Mouse (Mus musculus) cerebellum, postnatal 4 days (tissue): ENCODE measurements at regions not wholly inside any gene's neighbourhood (a gene's known extent, or its start where the extent isn't known, plus 50 kb on each side); places are given as distances from the start of the nearest gene placed in this dataset.
A peak's percentile ranks its signal among the peaks of the same experiment; 100 is the strongest.

Experiments
- DNase-seq, 2 experiments: peaks; one replicate each; pipeline ENCODE4 v3.0.0; 2022; ENCODE audit warnings: low spot score in 2 of 2, mixed read lengths in 1 of 2

DNA sequence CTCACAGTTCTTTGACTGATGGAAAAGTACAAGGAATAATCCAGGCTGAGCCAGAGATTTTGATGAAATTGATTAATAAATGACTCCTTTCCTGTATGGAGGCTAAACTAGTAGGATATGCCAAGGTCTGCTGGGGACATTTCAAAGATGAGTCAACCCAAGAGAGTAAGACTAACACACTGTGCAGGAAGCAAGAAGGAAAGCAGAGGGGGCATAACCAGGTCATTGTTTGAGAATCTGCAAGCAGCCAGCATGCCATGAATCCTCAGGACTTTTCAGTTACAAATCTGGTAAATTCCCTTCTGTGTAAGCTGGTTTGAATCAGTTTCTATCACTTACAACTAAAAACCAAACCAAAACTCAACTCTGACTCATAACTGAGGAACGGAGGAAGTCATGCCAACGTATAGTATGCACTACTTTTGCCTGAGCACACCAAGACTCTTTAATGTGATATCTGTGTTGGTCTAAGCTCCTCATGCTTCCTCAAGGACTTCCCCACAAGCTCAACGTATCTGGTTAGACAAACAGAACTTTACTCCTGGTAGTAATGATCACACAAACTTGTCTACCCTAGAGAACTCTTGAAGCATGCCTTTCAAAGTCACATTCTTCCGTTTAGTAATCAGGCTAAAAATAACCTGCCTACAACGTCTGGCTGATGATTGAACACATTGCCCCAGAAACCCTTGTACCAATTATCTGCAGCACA, 314.0 kb upstream of the Adamts9 start:
- DNase-seq = no peak

DNA sequence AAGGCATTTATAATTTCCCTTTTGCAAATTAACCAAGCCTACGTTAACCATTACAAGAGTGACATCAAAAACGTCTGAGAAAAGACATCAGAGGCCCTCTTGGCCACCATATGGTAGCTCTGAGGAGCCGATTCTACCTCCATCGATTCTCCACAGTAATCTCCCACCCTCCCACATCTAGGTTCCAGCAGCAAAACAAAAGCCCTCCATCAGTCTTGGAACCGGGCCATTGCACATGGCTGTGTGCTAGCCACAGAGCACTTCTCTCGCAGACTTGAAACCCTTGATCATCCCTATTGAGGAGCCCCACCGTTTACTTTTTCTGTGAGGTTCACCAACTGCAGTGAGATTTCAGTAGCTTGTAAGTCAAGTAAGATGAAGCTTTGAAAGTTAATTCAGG, 310.5 kb upstream of the Adamts9 start:
- peak in 1 of 2 experiments; percentile 4 for DNase-seq

DNA sequence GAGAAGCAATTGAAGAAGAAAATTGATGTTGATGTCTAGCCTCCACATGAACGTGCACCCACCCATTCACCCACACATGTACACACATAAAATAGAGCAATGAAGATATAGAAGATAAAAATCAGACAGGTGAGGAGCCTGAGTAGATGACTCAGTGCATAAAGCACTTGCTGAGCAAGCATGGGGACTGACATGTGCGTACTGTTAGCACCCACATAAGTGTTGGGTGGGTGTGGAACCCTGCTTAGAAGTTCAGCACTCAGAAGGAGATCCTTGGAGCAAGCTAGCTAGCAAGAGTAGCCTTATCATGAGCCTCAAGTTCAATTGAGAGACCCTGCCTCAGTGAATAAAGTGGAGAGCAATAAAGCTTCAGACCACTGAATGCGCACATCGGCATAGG, 305.7 kb upstream of the Adamts9 start:
- no peak for DNase-seq

DNA sequence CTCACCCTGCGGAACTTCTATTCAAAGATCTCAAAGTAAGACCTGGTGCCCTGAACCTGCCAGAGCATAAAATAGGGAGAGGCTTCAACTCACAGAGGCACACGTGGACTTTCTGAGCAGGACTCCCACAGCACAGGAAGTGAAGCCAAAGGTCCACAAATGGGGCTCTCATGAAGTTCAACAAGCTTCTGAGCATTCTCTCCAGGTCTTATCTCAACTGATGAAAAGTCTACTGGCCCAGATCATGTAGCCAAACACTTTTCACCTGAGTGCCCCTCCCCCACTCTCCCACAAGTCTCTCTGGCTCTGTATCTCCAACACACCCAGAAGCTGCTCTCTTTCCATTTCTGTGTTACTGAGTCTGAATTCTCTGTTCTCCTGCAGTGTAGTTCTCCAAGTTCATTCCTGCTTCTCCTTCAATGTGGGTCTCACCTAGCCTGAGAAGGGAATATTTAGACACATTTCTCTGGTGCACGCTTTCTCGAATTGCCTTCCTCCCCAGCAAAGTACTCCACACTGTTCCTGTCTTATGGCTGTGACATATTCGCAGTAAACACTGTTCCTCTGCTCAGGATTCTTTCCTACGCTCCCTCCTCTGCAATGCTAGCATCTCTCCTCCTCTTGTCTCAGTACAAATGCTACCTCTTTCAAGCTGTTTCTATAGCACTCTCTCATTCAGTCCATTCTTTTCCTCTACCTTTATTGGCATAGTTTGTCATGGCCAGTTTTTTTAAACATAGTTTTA, 303.4 kb upstream of the Adamts9 start:
- DNase-seq = no peak

DNA sequence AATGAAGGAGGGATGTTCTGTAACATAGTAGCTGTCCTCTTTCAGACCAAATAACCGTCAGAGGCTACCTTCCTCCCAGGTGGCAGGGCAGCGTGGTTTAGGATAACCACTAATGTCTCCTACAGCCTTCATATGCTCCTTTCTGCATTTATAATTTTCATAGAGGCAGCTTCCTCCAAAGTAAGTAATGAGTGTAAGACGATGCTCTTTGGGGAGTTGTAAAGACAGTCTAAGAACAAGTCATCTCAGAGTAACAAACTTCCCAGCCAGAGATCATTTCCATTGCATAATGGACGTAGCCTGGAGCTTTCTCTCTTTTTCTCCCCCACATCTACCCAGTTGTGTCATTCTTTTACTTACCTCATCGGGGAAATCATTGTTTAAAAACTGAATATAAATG, 292.3 kb upstream of the Adamts9 start:
- no peak for DNase-seq

DNA sequence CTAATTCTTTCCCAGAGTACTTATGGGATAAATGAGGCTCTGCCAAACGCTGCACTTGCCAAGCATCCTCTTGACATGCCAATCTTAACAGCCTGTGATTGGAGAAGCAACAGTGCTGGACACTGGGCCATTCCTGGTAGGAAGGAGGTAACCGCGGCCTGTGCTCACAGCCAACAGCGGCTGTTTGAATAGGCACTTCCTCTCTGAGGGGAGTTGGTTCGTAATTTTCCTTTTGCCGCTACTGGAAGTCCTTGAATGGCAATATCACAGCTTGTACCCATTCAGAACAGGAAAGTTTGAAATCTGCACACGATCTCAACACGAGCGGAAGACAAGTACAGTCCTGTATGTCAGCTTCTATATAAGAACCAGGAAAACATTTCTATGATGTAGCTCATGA, 289.3 kb upstream of the Adamts9 start:
- DNase-seq = peak in 1 of 2 experiments; percentile 24

DNA sequence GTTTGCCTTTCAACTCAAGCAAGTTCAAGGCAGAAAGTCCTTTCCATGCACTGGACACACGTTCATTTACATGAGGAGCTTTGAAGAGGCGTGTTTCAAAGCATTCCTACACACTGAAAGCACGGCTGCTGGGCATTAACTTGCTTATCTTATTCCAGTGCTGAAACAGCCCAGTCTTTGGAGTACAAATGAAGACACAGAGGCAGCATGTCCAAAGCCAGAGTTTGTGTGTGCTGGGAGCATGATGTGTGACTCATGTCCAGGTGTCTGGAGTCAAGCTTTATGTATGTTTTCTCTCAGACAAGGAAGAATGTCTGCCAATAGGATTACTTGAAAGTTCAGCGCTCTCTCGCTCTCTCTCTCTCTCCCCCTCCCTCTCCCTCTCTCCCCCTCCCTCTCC, 287.2 kb upstream of the Adamts9 start:
- no peak for DNase-seq

DNA sequence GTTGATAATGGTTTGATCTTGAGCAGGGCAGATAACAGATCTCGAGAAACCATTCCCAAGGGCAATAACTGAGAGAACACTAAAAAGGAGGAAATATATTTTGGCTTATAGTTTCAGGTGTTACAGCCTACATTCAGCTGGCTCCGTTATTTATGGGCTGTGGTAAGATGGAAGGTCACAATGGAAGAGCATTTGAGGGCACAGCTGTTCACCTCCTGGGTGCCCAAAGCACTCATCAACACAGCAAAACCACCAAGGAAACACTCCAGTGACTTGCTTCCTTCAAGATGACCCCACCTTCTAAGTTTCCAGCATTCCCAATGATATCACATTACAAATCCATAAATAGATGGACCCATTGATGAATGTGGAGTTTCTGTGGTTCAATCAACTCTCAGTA, 286.0 kb upstream of the Adamts9 start:
- no peak for DNase-seq

DNA sequence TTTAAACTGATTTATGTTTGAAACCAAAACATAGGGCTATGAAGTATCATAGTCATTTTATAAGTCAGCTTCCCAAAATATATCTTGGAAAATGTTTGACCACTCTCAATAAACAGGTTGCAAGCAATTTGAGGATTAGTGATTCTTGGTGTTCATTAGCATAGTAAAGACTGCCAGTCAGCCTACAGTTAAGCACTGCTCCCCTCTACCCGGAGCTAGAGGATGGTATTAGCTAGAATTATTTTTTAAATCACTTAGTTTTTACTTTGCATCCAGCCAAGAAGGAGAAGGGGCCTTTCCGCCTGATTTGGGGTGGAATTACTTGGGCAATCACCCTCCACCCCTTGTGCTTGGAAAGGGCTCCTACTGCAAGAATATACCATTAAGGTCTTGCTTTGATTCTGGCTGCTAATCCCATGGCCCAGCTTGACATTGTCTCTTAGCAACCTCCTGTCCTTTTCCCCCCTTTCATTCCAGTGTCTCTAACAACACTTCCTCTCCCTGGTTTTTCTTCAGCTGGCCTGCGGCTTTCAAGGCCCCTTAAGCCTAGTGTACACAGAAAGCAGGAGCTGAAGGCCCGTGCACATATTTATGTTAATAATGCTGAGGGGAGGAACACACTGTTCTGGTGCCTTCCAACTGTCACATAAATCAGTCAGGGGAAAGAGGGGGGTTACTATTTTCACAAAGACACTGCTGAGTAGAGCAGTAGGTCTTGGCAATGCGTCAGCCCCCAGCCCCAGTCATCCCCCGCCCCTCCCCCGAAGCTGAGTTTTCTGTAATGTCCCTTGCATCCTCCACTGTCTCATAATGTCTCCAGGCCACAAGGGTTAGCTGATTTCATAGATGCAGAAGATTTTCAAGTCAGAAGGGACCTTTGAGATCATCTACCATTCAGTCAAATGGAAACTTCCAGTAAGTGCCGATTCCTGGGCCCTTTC, 280.6 kb upstream of the Adamts9 start:
- DNase-seq = peak in 1 of 2 experiments; percentile 9

DNA sequence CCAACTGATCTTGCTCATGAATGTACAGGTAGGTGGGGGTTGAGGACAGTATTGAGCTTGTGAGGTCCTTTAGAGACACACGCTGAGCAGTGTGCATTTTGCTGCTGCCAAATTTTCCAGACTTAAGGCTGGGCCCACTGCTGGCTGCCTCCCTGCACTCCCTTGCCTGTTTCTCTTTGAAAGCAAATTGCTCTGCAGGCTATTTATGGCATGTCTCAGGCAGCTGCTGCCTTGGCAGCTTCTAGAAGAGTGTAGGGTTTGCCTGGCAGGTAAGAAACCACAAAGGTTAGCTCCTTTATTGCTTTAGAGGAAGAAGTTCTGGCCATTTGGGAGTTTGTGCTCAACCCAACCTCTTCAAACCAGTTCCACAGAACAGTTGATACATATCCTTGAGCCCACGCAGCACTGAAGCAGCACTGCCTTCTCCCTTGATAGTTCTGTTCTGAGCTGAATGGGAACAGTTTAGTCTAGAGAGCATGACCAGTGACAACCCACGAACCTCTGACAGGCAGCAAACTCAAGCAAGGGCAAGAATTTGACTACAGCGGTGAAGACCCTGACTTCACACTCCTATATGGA, 274.8 kb upstream of the Adamts9 start:
- DNase-seq = no peak

DNA sequence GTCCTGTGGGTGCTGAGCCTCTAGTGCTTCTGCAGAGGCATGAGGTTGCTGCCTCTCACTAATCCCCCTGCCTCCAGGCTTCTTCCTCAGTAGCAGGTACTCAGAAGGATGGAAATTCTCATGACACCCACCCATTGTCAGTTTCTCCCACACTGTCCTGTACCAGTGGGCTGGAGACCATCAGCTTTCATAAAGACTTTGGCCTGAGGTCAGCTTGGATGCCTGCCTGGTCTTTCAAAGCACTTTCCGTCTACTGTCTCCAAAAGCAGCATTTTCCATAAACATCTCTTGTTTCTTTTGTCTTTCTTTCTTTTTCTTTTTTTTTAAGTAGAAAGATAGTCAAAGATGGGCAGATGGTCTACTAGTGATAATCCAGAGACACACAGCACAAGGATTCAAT, 257.6 kb upstream of the Adamts9 start:
- DNase-seq = no peak

DNA sequence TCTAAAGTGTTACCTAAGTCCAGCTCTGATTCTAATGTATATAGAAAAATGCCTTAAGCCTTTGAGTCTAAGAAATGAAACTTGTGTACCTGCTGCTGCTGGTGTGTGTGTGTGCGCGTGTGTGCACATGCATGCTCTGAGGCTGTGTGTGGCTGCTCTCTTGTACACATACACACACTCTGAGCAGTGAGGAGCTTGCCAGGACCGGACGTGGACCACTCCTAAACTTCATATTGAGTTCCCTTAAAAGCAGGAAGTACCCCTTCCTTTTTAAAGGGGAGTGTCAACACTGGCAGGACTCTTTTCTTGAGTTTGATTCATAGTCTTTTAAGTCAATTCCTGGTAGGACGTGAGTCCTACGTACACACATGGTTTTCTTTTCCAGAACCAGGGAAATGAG, 251.4 kb upstream of the Adamts9 start:
- no peak for DNase-seq

DNA sequence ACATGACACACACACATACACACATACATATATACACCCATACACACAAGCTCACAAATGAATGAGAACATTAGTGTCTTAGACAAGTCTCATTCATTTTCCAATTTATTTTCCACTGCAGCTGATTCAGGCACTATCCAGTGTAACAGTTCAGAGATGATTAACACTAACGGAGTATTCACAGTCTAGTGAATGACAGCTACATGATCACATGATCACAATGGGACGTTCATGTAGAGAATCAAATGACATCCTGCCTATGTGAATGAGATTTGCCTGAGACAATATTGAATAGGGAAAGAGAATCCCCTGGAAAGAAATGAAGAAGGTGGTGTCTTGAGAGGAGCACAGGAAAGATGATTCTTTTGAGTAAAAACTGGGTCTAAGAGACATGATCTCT, 249.7 kb upstream of the Adamts9 start:
- DNase-seq = no peak

DNA sequence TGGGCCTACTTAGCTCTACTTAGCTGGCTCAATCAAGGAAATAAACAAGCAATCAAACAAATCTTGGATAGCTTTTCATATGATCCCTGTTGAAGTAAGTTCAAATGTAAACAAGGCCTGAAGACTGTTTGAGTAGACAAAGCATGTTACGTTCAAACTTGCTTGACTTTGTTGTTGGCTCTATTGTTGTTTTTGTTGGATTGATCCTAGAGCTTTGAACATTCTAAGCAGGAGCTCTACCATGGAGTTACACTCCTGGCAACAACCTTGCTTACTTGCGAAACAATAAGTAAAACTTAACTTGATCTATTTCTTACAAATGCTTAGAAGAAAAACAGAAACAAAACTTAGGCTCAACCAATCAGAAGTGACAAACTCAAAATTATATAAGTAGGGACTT, 247.7 kb upstream of the Adamts9 start:
- no peak for DNase-seq

DNA sequence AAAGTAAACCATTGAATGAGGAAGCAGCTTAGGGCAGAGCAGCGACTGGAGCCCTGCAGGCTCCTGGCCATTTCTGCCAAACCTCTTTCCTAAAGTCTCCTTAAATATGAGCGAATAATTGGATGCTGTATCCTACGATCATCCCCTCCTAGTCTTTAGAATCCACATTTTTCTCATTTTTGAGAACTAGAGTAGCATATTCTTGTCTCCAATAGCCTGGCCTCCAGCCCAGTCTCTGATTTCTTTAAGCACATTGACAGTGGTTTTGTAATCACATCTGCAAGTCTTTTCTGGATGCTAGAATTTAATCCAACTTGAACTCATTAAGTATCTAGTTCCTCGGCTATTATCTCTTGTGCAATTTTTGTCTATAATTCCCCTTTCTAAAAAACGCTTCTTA, 225.2 kb upstream of the Adamts9 start:
- no peak for DNase-seq

DNA sequence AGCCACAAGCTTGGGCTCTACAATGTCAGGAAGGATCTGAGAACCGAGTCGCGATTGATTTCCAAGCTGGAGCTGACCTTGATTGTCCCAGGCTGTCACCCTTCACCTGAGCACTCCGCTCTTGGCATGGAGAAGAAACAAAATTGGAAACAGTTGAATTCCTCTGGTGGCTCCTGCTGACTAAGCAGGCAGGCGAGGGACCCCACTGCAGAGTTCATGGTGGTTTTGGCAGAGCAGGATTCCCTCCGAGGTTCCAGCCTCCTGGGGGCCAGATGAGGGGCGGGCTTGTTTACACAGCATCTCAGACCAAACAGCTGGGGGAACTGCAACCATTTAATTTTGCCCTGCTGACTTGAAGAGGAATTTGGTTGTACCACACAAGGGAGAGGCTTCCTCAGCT, 224.0 kb upstream of the Adamts9 start:
- DNase-seq = peak in 1 of 2 experiments; percentile 4

DNA sequence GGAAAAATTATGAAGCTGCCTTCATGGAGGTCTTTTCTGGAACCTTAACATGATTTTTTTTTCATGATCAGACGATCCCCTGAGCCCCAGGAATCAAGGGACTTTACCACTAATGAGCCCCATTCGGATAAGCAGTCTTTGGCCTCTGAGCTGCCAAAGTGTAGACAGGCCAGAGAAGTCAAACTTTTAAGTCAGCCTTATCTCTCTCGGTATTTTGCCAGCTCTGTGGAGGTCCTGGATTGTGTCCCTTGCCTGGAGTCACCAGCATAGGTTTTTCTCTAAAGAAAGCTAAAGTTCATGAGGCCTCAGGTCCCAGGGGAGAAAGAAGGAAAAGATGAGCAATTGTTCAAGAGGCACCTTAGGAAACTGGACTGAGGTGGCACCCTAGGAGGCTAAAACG, 222.7 kb upstream of the Adamts9 start:
- DNase-seq = no peak

DNA sequence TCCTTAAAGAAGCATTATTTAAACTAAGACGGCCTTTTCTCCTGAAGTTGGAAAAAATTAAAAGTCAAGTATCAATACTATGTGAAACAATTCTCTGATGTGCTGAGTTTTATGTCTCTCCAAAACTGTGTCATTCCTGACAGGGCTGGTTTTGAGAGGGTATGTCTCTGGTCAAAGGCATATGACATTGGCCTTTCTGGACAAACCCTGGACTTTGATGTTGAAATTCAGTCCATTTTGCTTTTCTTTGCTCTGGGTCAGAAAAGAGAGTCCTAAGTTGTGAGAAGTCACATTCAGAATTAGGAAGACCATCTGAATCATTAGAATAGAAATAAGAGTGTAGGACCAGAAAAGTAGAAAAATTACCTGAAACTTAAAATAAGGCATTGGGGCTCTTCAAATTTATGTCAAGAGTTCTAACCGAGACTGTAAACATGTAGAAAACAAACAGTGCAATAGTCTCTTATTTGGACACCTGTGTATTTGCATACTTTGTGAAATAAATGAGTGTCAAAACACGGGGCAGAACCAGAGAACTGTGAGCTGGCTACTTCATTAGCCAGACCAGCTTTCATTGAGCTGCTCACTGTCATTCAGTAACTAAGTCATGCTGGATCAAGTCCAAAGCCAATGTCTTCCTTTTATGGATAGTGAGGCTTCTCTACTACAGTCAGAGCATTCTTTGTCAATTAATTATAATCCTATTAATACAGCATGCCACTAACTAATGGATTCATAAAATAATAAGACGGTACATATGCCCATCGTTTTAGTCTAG, 209.3 kb upstream of the Adamts9 start:
- DNase-seq = no peak

DNA sequence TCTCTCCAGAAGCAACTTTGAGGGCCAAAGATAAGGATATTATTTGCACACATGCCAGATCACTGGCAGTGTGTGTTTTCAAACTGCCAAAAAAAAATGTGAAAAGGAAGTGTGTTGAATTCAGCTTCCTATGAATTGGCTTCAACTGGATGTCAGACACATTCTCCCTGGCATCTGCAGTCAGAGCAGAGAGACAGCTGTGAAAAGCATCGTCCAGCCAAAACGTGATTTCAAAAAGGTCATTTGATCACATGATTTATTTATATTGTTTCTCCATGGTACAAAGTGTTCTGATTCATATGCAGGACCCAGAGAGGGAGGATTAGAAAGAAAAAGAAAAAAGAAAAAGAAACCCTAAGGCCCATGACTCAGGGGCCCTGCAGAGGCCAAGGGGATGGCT, 207.2 kb upstream of the Adamts9 start:
- no peak for DNase-seq

DNA sequence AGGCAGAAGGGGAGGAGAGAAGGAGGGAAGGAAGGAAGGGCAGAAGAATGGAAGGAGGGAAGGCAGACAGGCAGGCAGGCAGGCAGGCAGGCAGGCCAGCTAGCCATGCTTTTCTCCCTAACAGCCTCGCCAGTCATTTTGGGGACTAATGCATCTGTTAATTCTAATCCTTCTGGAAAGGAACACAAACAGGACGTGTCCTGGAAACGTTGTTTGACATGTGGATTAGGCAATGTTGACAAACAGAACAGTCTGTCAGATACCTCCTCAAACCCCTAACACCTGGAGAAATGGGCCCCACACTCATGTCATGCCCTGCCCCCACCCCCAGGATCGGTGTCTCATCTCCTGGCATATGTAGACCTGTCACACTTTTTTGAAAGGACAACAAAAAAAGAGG, 206.7 kb upstream of the Adamts9 start:
- DNase-seq = no peak

DNA sequence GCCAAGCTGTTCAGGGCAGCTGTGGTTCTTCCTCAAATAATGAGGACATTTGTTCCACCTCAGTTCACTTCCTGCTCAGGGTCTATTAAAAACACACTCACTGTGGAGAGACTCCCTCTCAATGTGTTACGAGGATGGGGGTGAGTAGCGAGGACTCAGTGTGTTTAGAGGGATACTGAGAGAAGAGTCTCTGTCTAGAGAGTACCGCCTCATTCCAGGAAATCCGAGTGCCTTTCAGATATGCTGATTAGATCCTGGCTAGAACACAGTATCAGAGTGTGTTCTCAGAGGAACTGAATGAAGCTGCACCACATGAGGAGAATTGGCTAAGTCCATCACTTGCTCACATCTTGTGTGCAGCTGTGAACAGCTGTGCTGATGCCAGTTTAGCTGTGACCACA, 197.0 kb upstream of the Adamts9 start:
- DNase-seq = no peak
